Mouse (Mus musculus): Measurements from ENCODE around the gene Adamts18. TPM values are rescaled to one million over a fixed set of nuclear protein-coding genes. Genes with fewer than 3 reads are reported as not detected.

Gene Adamts18
- polyA plus RNA-seq (2012; rRNA removed): 1.9 and 5.7 TPM in 2 replicates

DNA sequence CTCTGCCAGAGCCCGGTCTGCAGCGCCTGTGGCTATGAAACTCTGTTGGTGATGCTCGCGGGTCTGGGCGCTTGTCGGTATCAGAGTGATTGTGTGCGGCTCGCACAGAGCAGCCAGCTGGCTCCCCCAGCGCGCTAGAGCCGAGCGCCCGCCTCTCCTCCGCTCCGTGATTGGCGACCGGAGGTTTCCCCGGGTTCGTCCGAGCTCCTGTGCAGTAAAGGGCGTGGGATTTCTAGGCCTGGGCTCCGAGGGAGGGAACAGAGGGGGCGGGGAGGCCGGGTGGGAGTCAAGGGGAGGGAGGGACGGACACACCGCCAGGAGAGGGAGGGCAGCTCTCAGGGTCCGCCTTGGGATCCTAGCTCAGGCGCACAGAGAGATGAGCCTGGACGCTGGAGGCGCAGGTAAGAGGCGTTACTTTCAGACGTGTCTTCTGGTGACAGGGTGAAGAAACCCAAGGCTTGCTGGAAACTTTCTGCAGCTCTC is at the start of gene Adamts18:
TSS of gene Adamts18 (minus strand) at position 86 of the 483 bp plus-strand sequence.

Other genes with a start within 250 kb of the Adamts18 start
- 4.9 and 5.9 TPM in 2 replicates for gene Mon1b, start 213.2 kb downstream of the Adamts18 start, polyA plus RNA-seq (2012; rRNA removed)
- gene Syce1l, start 205.5 kb downstream of the Adamts18 start, polyA plus RNA-seq (2012; rRNA removed): 0.22 and 0.32 TPM in 2 replicates

Measured in central nervous system, embryonic 11.5 days (tissue).